Mouse (Mus musculus) testis, adult 2 months (tissue): ENCODE data around the gene Psma5.

ENCODE experiments used
- CTCF ChIP-seq: fragments of 200-500 bp; IDR thresholded peaks from 2 replicates; pipeline ENCODE4 v1.5.1; 2012; ENCODE audit warnings: low read depth, mild to moderate bottlenecking, inconsistent platforms, low read length, moderate library complexity; ENCODE audit not compliant: control insufficient read depth, insufficient read depth, insufficient replicate concordance
- POLR2A ChIP-seq: fragments of 200-500 bp; IDR thresholded peaks from 2 replicates; pipeline ENCODE4 v1.6.1; 2012; ENCODE audit warnings: low read depth, mild to moderate bottlenecking, inconsistent platforms, low read length, moderate library complexity; ENCODE audit not compliant: control insufficient read depth

GRCm38 (mm10) chr3:108286671-108287439 lies 30.1 kb downstream of the Psma5 start:
- TF ChIP-seq CTCF = no peak
- TF ChIP-seq POLR2A = no peak
